Mouse (Mus musculus): Measurements from ENCODE around the gene Masp2. TPM values are rescaled to one million over a fixed set of nuclear protein-coding genes. Genes with fewer than 3 reads are reported as not detected.

Masp2 gene
- total and polyA plus RNA-seq, 2 experiments from 2014 or later = 0.33 TPM; not detected in 1

DNA sequence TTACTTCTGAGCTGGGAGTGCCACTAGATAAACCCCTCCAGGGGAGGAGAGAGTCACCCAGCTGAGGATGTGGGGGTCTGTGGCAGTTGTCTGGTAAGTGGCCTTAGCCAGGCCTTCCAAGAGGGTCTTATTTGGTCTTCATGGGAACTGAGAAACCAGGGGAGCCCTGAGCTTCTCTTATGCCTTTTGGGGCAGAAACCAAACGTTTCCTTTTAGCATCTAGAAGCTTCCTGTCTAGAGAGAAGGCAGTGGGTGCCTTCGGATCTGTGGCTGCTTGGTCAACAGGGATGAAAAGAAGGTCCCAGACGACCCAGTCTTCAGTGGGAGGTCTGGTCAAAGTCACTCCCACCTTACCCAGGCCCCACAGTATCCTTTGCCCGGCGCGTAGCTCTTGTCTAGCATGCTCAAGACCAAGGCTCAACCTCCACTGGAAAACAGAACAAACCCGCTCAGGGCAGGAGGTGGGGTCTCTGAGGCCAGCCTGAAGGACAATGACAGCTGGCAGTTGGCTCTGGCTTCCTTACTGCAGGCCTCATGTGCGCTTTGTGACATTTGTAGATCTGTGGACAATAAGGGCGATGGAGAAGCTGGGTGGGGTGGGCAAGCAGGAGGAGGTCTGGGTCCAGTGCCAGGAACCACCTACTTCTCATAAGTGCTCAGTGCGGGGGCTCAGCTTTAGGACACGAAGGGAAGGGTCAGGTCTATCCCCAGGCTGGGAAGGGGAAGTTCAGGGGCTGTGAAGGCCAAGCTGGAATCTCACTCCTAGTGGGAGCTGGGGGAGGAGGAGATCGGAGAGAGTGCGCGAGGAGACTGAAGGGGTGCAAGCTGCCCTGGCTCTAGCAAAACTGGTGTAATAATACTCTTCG lies 41.2 kb downstream of the Masp2 start, which contains the start of gene Gm572:
Gm572 (plus strand) TSS at position 27 of the 866 bp plus-strand sequence.
- TF ChIP-seq CTCF (IDR thresholded peaks at IDR 0.05) = no peak
- Histone ChIP-seq H3K9ac (replicated peaks; ENCODE audit: low read length, poor library complexity, severe bottlenecking) (no peak within 1 kb of the TSS), H3K36me3 (ENCODE audit: insufficient read depth, low read length) (no peaks in the 10 kb centered on the region), H3K9me3 (ENCODE audit: low read length) (no peaks in the 10 kb centered on the region), H3K27me3 (ENCODE audit: insufficient read depth, low read length) (no peaks in the 10 kb centered on the region), H3K4me3 (ENCODE audit: low read depth, low read length) (no peak within 1 kb of the TSS), H3K4me1 (ENCODE audit: insufficient read depth, low read length) (no peaks in the 10 kb centered on the region), H3K4me2 (ENCODE audit: low read depth, low read length, poor library complexity, severe bottlenecking) (peak within 1 kb of the TSS; percentile 32), H3K27ac (ENCODE audit: low read depth, low read length) (no peak within 1 kb of the TSS)
- DNase-seq (ENCODE audit: low spot score) (no peak), ATAC-seq (ENCODE audit: low FRiP score) (no peak)
- WGBS = 70% methylated on average over 15 of the region's 15 CpGs

DNA sequence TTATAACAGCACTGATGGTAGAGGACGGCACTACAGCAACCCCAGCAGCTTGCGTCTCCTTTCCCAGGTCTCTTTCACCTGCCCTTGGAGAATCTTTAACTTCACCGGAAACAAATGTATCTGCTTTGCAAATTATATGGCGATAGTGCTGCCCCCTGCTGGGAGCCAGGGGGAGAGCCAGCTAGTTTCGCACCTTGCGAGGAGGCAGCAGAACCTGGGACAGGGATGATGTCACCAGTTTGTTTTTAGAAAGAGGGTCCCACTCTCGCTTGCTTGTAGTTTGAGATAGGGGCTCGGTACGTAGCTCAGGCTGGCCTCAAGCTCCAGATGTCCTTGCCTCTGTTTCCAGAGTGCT lies 41.8 kb downstream of the Masp2 start:
- peak; percentile 44 for DNase-seq (ENCODE audit: low spot score)
- no peak overlapping the region for H3K27ac ChIP-seq (ENCODE audit: low read depth, low read length)
- no peaks in the 10 kb centered on the region for H3K36me3 ChIP-seq (ENCODE audit: insufficient read depth, low read length)
- H3K4me1 ChIP-seq (ENCODE audit: insufficient read depth, low read length) = no peaks in the 10 kb centered on the region
- H3K9ac ChIP-seq (replicated peaks; ENCODE audit: low read length, poor library complexity, severe bottlenecking) = no peak overlapping the region
- H3K9me3 ChIP-seq (ENCODE audit: low read length) = no peaks in the 10 kb centered on the region
- H3K4me3 ChIP-seq (ENCODE audit: low read depth, low read length) = no peak overlapping the region
- H3K4me2 ChIP-seq (ENCODE audit: low read depth, low read length, poor library complexity, severe bottlenecking) = peak overlapping the region; percentile 32
- 4% methylated on average over 9 of the region's 9 CpGs for WGBS
- peak; percentile 81 for TF ChIP-seq CTCF (IDR thresholded peaks at IDR 0.05)
- no peaks in the 10 kb centered on the region for H3K27me3 ChIP-seq (ENCODE audit: insufficient read depth, low read length)
- ATAC-seq (ENCODE audit: low FRiP score) = no peak

GRCm38 (mm10) chr4:148644926-148645325 lies 42.6 kb downstream of the Masp2 start:
- 84% methylated on average over 6 of the region's 6 CpGs for WGBS

DNA sequence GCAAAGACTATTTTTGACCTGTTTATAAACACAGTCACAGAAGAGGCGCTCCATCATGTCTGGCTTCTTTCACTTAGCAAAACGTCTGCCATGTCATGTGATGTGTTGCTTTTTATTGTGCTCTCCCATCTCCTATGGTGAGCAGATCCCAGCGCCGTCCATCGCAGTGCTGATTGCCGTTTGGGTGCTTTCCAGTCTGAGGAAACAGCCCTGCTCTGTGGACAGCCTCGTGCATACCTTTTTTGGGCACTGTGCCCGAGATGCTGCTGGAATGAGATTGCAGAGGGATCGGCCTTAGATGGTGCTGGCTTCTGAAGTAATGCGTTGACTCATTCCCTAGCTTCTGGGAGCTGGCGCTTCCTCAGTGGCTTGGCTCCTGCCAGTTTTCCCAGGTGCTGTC lies 44.3 kb downstream of the Masp2 start:
- DNase-seq (ENCODE audit: low spot score) (no peak), ATAC-seq (ENCODE audit: low FRiP score) (no peak)
- no peak overlapping the region for H3K27ac ChIP-seq (ENCODE audit: low read depth, low read length)
- WGBS = 65% methylated on average over 11 of the region's 11 CpGs
- TF ChIP-seq CTCF (IDR thresholded peaks at IDR 0.05) = no peak
- H3K36me3 ChIP-seq (ENCODE audit: insufficient read depth, low read length) = no peaks in the 10 kb centered on the region
- no peaks in the 10 kb centered on the region for H3K9me3 ChIP-seq (ENCODE audit: low read length)
- H3K27me3 ChIP-seq (ENCODE audit: insufficient read depth, low read length) = no peaks in the 10 kb centered on the region
- no peak overlapping the region for H3K9ac ChIP-seq (replicated peaks; ENCODE audit: low read length, poor library complexity, severe bottlenecking)
- no peak overlapping the region for H3K4me2 ChIP-seq (ENCODE audit: low read depth, low read length, poor library complexity, severe bottlenecking)
- H3K4me1 ChIP-seq (ENCODE audit: insufficient read depth, low read length) = no peaks in the 10 kb centered on the region
- no peak overlapping the region for H3K4me3 ChIP-seq (ENCODE audit: low read depth, low read length)

More at GRCm38 (mm10) chr4:148644926-148645325, 42.6 kb downstream of the Masp2 start:
- H3K9ac ChIP-seq (replicated peaks; ENCODE audit: low read length, poor library complexity, severe bottlenecking) = no peak overlapping the region
- H3K9me3 ChIP-seq (ENCODE audit: low read length) = no peaks in the 10 kb centered on the region
- H3K27ac ChIP-seq (ENCODE audit: low read depth, low read length) = no peak overlapping the region
- H3K4me2 ChIP-seq (ENCODE audit: low read depth, low read length, poor library complexity, severe bottlenecking) = no peak overlapping the region
- no peaks in the 10 kb centered on the region for H3K27me3 ChIP-seq (ENCODE audit: insufficient read depth, low read length)
- H3K36me3 ChIP-seq (ENCODE audit: insufficient read depth, low read length) = no peaks in the 10 kb centered on the region
- no peaks in the 10 kb centered on the region for H3K4me1 ChIP-seq (ENCODE audit: insufficient read depth, low read length)
- no peak for DNase-seq (ENCODE audit: low spot score)
- ATAC-seq (ENCODE audit: low FRiP score) = no peak
- H3K4me3 ChIP-seq (ENCODE audit: low read depth, low read length) = no peak overlapping the region
- TF ChIP-seq CTCF (IDR thresholded peaks at IDR 0.05) = no peak

- WGBS = 66% methylated on average over 3 of the region's 3 CpGs
These were observed 47.0 kb downstream of the Masp2 start for GRCm38 (mm10) chr4:148649309-148649708.

GRCm38 (mm10) chr4:148651045-148651444 lies 48.7 kb downstream of the Masp2 start:
- Histone ChIP-seq H3K4me2 (ENCODE audit: low read depth, low read length, poor library complexity, severe bottlenecking) (no peak overlapping the region), H3K36me3 (ENCODE audit: insufficient read depth, low read length) (no peaks in the 10 kb centered on the region), H3K9ac (replicated peaks; ENCODE audit: low read length, poor library complexity, severe bottlenecking) (no peak overlapping the region), H3K4me1 (ENCODE audit: insufficient read depth, low read length) (no peaks in the 10 kb centered on the region), H3K27ac (ENCODE audit: low read depth, low read length) (no peak overlapping the region), H3K27me3 (ENCODE audit: insufficient read depth, low read length) (no peaks in the 10 kb centered on the region), H3K4me3 (ENCODE audit: low read depth, low read length) (no peak overlapping the region), H3K9me3 (ENCODE audit: low read length) (no peaks in the 10 kb centered on the region)
- TF ChIP-seq CTCF (IDR thresholded peaks at IDR 0.05) = no peak
- DNase-seq (ENCODE audit: low spot score) (peak; percentile 49), ATAC-seq (ENCODE audit: low FRiP score) (no peak)
- WGBS = 73% methylated on average over 9 of the region's 9 CpGs

More at GRCm38 (mm10) chr4:148649309-148649708, 47.0 kb downstream of the Masp2 start:
- no peaks in the 10 kb centered on the region for H3K9me3 ChIP-seq (ENCODE audit: low read length)
- no peak for ATAC-seq (ENCODE audit: low FRiP score)
- no peak for DNase-seq (ENCODE audit: low spot score)
- H3K4me2 ChIP-seq (ENCODE audit: low read depth, low read length, poor library complexity, severe bottlenecking) = no peak overlapping the region
- no peaks in the 10 kb centered on the region for H3K27me3 ChIP-seq (ENCODE audit: insufficient read depth, low read length)
- peak; percentile 54 for TF ChIP-seq CTCF (IDR thresholded peaks at IDR 0.05)
- no peaks in the 10 kb centered on the region for H3K4me1 ChIP-seq (ENCODE audit: insufficient read depth, low read length)
- no peak overlapping the region for H3K9ac ChIP-seq (replicated peaks; ENCODE audit: low read length, poor library complexity, severe bottlenecking)
- no peaks in the 10 kb centered on the region for H3K36me3 ChIP-seq (ENCODE audit: insufficient read depth, low read length)
- no peak overlapping the region for H3K4me3 ChIP-seq (ENCODE audit: low read depth, low read length)
- H3K27ac ChIP-seq (ENCODE audit: low read depth, low read length) = no peak overlapping the region

Measured in midbrain, postnatal 0 days (tissue).